Mouse (Mus musculus): ENCODE results near the gene Itga8.

GRCm38 (mm10) chr2:12180635-12181034 is 121.1 kb downstream of the Itga8 start:
- TF ChIP-seq CHD2 (IDR thresholded peaks at IDR 0.05; ENCODE audit: low read depth, low read length) (no peak), HCFC1 (IDR thresholded peaks at IDR 0.05; ENCODE audit: borderline replicate concordance, insufficient read depth, low read length) (no peak), ZNF384 (IDR thresholded peaks at IDR 0.05; ENCODE audit: low read depth, low read length) (no peak), MAFK (IDR thresholded peaks at IDR 0.05; ENCODE audit: insufficient read depth, low read depth, low read length) (no peak)

All from ES-E14 (cell line).